Mouse (Mus musculus): ENCODE data around the gene Defb28.

DNA sequence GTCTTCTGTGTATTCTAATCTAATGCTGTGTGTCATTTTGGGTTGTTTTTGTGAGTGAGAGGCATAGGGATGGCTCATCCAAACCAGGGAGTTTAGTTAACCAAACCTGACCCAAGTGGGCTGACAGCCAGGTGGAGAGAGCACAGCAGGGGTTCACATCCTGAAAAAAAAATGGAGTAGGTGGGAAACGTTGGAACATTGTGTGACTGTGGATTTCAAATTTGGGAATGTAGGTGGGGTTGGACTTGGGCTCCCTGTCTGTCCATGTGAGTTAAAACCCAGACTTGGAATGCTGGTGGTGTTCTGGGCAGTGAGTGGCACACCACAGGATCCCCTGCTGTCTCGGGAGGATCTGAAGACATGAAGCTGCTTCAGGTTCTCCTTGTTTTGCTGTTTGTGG lies 41.3 kb upstream of the Defb28 start, which contains the start of gene Defb20:
- TF ChIP-seq FLI1 (IDR thresholded peaks at IDR 0.05; ENCODE audit: low read length) (no peak), GATA1 (IDR thresholded peaks at IDR 0.05; ENCODE audit: borderline replicate concordance, low read length) (no peak)
